Mouse (Mus musculus) kidney, adult 18-20 months (tissue): ENCODE results near the gene Ephb1.

ENCODE experiments used
- DNase-seq: peaks from one replicate; pipeline ENCODE4 v3.0.0; 2021

Gene Ephb1

DNA sequence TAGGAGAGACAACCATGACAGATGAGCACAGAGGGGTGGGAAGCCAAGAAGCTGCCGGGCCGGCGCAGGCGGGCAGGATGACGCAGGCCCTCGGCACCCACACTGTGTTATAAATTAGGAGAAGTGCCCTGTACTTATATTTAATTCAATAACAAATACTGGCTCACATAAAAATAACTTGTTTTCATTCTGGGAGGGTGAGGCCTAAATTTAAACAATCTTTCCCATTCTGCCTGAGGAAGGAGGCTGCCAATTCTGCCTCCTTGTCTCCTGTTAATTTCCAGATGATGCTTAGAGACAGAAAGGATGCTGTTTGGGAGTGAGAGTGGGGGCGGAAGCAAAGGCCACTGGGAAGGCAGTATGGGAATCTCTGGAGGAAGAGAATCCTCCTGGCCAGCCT, 215.8 kb downstream of the Ephb1 start:
- no peak for DNase-seq

DNA sequence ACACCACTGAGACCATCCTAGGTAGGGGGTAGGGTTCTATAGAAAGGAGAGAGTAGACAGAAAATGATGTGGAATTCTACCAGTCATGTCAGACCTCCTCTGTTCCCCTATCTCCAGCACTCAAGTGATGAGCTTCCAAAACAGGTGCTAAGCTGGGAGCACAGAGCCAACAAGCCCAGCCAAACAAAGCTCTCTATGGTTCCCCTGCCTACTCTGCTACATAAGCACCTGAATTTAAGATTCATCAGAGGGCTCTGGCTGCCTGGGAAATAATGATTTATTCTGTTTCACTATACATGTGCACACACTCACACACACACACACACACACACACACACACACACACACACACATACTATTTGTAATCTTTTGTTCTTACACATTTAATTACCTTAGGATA, 216.3 kb downstream of the Ephb1 start:
- DNase-seq: no peak

DNA sequence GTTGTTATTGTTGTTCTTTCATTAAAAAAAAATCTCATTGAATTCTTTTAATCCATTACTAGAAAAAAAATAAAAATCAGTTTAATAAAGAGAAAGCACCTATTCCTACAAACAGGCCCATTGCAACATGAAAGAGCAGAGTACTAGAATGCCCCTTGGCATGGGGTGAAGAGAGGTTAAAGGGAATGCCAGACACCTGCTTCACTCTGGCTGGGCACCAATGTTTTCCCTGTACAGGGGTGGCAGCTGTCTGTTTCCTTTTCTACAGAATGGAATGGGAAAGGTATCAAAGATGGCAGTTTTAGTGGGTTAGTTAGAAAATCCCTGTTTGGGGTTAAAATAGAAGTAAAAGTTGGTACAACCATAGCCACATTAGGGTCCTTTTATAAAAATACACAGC, 224.0 kb downstream of the Ephb1 start:
- no peak for DNase-seq

DNA sequence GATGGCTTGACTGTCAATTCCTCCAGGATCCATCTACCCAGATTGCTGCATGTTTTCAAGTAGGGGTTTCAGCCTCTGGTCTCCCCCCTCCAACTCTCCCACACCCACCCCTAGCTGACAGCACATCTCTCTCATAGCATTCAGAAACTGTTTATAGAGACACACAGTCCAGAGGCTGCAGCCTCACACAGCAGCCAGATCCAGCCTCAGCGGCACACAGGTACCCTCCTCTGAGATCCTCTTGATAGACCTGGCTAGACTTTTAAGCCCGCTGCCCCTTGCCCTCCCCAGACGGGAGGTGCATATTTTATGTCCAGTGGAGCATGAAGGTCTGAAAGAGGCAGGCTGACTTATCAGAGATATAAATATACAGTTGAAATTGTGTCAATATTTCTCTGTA, 228.0 kb downstream of the Ephb1 start:
- DNase-seq: peak; percentile 12

DNA sequence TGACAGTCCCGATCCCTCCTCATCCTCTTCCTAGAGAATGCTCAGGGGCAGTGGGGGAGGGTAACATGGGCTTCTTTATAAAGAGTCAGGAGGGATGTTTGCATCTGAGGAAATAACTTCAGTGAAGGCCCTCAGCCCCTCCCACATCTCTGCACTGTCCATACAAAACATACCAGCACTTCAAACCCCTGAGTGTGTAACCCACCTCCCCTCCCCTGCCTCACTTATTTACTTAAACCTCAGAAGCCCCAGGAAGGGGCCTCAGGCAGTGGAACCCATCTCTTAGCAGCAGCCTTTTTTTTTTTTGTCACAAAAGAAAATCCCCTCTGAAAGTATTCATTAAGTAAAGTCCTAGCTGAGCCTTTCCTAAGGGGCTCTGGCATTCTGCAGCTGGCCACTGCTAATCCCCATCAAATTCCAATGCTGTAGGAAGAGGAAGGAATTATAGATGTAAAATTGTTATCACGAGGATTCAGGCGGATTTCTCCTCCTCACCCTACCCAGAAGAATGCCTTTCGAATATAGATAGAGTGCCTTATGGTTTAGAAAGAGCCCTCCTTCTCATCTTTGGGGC, 231.5 kb downstream of the Ephb1 start:
- DNase-seq: no peak

DNA sequence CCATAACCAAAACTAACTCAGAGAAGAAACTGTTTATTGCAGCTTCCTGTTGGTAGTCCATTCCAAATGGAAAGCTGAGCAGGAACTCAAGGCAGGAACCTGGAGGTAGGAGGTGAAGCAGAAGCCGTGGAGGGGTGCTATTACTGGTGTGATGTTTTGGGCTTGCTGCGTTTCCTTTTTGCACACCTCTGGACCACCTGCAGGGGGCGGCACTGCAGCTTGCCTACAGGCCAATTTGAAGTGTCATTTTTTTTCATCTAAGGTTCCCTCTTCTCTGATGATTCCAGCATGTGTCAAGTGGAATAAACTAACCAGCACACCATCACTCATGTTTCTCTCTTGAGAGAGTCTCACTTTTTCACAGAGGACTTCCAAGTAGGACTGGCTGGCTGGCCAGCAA, 235.1 kb downstream of the Ephb1 start:
- no peak for DNase-seq

DNA sequence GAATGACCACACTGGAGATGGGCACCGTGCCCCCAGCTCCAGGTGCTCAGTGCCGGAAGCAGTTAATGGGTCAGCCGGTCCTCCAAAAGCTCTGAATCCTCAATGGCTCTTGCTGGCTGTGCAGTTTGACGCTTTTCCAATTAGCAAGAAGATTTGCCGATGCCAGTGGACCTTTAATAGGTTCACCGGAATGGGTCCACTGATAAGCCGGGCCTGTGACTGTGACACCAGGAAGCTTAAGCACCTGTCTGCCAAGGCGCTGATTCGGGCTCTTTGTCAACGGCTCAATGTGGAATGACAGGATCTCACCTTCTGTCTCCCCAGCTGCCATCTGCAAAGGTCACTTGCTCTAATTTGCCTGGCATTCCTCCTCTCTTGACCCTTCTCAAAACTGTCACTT, 239.2 kb downstream of the Ephb1 start:
- no peak for DNase-seq

DNA sequence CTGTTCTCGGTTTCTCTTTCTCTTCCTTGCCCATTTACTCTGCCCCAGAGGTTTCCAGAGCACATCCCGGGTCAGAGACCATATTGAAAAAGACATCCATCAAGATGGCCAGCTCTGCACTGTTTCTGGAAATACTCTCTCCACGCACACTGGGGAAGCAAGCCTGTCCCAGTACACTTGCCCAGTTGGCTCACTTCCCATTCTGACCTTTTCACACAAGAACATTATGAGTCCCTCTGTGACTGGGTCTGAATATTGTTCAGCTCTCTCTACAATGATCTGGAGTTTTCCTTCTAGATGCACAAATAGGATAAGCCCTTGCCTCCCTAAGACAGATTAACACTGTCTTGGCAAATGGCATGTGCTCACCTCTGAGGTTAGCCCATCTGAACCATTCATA, 243.0 kb downstream of the Ephb1 start:
- no peak for DNase-seq

DNA sequence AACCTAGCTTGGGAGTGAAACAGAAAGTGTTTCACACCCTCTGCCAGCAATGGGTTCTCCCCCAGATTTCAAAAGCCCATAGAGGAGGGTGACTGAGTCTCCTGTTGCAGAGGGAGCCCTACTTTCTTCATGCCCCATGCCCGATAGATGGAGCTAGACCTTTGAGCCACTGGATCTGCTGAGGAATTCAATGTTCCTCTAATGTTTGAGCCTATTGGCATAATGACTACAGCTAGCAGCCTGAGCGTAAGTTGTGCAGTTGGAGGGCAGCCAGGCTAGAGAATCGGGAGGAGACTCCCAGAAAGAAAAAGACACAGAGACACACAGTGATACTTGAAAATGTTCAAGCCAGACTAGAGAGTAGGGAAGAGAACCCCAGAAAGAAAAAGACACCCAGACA, 246.5 kb downstream of the Ephb1 start:
- DNase-seq: no peak

DNA sequence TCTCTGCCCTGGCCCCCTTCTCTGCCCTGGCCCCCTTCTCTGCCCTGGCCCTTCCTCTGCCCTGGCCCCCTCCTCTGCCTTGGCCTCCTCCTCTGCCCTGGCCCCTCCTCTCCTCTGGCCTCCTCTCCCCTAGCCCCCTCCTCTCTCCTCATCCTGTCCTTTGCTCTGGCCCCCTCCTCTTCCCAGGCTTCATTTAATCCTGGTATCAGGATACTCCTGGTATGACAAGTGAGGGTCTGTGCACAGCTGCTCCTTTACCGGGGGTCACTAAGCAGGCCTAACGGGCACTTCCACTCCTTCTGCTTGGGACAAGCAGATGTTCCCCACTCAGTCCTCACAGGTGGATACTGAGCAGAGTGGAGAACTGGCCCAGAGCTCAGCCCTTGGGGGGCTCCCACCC, 247.3 kb downstream of the Ephb1 start:
- DNase-seq: no peak

DNA sequence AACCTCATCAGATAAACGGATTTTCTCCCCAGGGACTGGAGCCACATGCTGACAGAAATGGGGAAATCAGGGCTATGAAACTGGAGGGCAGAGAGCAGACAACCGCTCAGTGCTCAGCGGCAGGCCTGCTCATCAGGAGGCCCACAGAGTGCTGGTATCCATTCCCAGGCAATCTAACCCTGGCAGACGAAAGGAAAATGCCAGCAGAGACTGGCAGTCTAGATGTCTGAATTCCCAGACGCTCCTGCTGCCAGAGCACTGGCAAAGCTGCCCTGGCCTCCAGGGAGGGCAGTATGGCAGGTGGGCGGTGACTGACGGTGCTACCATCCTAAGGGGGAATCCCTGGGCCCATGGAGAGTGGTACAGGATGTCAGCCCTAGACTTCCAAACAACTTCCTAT, 257.7 kb downstream of the Ephb1 start:
- DNase-seq: no peak

DNA sequence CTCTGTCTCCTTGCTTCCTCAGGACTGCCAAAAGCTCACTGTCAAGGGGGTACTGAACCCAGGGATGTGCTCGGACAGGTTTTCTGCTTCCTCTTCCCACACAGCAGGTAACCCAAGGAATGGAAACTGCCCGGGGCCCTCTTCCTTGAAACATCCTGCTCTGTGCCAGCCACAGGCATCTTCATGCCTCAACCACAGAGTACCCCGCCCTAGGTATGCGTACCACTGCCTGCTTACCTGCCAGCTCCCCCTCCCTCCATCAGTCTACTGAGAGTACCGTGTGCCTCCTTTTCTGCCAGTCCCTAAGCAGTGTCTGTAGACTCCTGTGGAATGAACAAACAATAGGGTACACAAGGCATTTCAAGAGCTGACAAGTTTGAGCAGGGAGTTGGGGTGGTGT, 265.9 kb downstream of the Ephb1 start:
- no peak for DNase-seq

DNA sequence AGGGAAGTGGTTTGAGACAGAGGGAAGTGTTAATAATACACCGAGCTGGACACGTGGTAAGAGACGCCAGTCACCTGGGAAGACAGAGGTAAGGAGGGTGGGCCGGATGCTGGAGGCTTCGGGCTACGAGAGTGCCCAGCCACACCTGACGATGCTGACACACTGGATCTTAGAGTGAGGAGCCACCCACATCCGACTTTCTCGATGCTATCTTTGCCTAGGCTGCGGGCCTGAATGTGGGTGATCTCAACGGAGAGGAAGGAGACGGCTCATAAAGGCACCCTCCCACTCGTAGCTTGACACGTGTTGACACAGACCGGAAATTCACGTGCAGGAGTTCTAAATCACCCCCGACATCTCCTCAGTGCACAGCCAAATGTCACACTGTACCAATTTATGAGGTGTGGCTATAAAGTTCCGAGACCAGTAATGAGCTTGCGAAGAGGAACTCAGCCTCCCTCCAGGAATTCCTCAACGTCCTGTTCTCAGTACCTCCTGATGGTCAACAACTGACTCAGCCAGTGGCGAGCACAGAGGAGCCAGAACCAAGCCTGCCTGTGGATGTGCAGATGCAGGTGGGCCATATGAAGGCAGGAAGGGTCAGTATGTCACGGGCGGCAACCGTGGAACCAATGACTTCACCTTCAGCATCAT, 268.3 kb downstream of the Ephb1 start:
- peak; percentile 9 for DNase-seq

DNA sequence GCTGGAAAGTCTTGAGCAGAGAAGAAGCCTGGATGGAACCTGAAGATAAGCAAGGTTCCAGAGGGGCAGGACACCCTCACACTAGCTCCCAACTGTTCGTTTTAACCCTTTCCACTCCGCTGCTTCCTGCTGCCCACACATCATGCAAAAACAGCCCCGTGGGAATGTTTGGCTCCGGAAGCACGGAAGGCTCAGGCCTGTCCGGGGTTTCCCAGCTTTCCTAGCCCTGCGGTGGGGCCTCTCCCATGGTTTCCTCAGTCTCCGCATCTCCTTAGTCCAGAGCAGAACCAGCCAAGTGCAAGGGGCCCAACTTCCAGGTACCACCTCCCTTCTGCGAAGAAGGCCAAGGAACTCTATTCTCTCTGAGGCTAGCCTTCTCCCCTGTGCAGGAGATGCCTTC, 269.0 kb downstream of the Ephb1 start:
- DNase-seq: no peak

DNA sequence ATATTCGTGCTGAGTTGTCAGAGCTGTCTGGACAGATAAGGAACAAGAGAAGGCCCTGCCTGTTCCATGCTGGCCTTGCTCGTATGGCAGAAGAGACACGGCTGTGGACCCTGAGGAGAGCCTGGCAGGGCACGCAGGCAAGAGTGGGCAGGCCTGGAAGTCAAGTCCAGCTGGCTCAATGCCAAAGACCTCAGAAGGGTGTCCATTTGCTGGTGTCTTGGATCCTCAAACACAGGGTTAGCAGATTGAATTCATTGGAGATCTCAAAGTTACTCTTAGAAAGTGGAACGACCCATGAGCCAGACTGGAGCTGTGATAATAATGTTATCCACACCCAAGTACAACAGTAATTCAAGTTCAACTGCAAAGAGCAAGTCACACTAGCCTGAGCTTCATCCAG, 273.6 kb downstream of the Ephb1 start:
- DNase-seq: no peak

DNA sequence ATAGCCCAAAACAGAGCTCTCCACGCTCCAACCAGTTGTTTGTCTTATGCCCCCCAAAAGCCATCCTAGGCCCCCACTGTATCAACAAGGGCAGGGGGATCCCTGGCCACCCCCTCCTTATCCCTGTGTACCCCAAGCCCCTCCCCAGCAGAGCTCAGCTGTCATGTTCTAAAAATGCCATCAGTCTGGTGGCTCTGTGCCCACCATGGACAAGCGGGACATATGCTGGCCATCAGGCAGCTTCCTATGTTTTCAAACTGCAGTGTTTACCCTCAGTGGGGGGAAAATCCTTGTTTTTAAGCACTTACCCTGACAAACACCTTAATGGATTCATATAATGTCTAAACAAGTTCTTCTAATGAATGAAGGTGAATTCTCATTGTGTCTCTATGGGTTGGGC, 275.3 kb downstream of the Ephb1 start:
- no peak for DNase-seq

DNA sequence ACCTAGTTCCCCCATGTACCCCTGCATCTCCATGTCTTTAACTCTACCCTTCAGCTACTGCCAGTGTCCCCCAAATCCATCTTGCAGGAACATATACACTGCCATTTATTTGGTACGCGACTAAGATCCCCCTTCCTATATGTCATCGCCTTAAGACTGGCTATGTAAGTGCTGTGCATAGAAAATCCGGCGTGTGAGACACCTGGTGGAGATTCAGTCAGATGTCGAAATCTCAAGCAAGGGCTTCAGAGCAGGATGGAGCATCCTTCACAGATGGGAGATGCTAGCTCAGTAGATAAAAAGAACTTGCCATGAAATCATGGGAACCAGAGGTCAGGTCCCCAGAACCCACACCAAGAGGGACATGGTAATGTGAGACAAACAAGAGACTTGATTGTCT, 276.3 kb downstream of the Ephb1 start:
- DNase-seq: no peak

DNA sequence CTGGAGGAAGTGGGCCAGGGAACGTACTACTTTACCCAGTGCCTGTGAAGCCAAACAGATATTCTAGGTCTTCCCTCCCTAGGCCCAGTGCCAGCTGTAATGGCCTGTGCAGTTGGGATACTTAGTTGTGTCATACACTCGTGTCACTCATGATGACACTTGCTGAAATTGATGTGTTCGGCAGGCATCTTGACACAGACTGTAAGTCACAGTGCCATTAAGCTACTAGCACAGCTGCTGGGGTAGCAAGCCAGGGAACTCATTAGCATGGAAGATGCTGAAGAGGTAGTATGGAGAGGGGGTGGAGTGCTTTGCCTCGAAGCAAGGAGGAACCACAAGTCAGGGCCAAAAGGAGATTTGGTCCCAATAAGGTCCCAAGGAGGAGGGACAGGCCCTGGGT, 279.0 kb downstream of the Ephb1 start:
- no peak for DNase-seq

DNA sequence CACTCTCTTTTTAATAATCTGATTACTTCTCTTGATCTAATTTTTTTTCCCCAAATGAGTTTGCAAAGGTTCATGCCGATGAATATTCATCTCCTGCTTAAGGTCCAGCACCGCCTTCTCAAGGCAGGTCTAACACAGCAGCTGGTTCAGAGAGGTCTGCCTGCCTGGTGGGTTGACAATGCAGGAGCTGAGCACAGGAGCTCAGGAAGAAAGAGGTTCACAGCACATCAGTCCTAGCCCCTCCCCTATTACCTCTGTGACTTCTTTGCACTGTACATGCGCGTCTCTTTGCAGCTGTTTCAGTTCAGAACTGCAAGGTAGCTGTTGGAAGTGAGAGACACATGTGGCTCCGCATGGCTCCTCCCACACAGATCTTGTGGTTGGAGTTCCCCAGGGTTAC, 281.1 kb downstream of the Ephb1 start:
- DNase-seq: no peak

DNA sequence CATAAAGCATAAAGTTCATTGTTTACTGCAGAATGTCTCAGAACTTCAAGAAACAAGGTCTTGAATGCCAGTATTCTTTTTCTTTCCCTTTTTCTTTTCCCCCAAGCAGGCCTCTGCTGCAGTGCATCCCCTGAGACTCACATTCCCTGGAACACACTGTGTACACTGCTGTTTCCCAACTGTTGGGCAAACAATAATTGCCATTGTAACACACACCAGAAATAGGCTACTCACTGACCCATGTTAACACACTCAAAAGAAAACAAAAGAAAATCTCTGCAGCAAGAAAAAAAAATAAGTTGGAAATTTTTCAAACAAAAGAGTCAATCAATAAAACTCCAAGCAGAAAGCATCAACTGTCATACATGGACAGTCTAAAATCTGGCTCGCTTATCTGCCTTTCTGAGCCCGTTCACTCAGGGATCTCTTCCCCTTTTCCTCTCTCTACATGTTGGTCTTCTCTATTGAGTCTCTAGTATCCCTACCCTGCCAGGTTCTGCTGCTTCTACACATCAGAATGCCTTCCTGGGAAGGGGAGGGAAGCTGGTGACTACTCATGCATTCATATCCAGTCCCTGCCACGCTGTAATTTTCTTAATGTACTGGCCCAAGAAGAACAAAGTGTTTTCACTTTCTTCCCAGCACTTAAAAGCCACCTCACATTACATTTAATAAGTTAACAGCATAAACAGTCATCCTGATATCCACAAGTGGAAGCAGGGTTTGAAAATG, 285.2 kb downstream of the Ephb1 start:
- DNase-seq: no peak

DNA sequence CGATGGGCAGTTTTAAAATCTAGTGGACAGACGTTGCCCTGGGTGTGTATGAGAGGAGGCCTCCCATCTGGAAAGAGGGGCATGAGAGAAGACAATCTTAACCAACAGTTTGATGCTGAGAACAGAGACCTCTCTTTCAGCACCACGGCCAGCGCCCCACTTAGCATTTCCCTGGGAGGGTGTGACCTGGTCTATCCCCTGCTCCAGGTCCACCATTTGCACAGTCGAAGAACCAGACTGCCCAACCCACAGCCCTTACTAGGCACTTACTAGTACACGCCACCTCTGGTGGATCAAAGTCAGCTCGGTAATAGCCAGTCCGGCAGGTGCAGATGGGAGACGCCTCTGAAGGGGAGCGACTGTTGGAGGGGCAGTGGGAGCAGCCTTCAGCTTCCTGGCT, 287.9 kb downstream of the Ephb1 start:
- DNase-seq: no peak

DNA sequence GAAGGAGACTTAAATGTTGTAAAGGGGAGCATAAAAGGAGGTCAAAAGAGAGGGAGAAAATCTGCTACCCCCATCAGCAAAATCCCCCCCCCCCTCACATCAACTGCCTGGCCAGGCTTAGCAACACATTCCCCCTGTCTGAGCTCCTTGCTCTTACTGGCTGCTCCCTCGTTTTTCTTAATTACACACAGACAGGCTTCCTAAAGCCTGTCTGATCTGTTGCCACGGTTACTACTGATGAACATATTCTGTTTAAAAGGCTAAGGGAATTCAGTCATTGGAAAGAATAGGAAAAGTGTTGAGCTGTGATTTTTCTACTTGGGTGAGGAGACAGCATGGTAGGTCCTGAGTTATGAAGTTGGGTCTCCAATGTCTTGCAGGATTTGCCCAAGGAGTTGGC, 308.6 kb downstream of the Ephb1 start:
- DNase-seq: no peak

DNA sequence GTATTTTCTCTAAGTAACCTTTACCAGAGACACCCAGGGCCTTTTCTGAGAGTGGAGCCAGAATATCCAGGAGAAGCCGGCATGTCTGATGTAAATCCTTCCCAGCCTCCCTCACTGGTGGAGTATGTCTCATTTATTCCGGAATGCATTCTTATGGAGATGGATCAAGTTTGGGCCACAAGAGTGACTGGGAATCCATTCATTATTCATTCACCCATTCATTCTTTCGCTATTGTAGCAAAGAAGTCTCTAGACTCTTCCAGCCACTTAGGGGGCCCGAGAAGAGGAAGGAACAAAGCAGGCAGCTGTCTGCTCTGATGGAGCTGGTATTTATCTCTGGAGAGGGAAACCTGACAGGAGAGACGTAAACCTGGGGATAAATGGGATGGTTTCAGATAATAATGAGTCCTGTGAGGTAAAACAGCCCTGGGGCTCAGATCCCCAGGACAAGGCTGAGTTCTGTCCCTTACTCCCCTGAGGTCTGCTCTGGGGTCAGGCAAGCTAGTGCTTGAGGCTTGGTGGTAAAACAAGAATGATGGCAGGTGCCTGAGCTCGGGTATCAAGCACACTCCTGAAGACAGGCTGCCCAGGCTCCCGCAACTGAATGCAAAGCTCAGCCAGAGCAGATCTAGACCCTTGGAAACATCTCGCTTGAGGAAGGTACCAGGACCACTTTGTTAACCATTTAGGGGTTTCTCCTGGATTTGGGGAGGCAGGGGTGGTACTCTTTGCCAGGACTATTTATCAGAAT, 309.2 kb downstream of the Ephb1 start:
- DNase-seq: no peak
